Mouse (Mus musculus): ENCODE data around the gene Npepps. TPM values are rescaled to one million over a fixed set of nuclear protein-coding genes. Genes with fewer than 3 reads are reported as not detected.
A peak's percentile ranks its signal among the peaks of the same experiment; 100 is the strongest.
"Not testable (repeated sequence)": the region's sequence is repeated elsewhere in the genome, so short reads cannot be mapped to it uniquely, and the experiment has no call there.

Gene Npepps
- total RNA-seq (2014; fragmentation: Nextera tagmentation) (81.3 and 87.9 TPM in 2 replicates), total RNA-seq (2017) (50.2 and 53.6 TPM in 2 replicates), polyA plus RNA-seq (2012) (23.5 and 35.8 TPM in 2 replicates)

DNA sequence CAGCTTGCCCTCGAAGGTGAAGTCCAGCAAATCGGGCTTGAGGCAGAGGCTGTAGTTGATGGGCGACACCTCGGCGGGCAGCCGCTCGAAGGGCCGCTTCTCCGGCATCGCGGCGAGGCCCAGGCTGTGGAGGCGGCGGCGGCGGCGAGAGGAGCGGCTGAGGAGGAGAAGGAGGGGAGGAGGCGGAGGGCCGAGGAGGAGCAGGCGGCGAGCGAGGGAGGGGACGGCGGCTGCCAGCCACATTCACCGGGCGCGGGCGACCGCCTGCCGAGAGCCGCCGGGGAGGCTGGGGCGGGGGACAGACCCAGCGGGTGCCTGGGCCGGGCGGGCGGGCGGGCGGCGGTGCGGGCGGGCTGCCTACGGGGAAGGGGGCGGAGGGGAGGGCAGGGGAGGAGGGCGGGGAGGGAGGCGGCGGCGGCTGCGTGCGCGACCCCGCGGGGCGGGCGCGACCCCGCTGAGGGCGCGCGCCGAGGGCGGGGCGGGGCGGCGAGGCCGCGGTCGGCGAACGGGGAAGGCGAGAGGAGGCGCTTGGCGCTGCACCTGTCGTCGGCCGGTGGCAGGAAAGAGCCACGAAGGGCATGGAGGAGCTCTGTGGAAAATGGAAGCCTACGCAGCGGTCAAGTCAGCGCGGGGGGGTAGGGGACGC lies at the start of gene Npepps:
Gene Npepps (minus strand): TSS at position 423 of the 646 bp plus-strand sequence.
- H3K4me3 ChIP-seq (ENCODE audit: low read depth, low read length) = peak within 1 kb of the TSS; percentile 87
- peaks cover 46% of the 10 kb centered on the region for H3K4me1 ChIP-seq (ENCODE audit: insufficient read depth, low read depth, low read length)
- DNase-seq (ENCODE audit: low spot score) (peak; percentile 86), ATAC-seq (ENCODE audit: extremely low read depth, insufficient number of reproducible peaks, low FRiP score, poor library complexity, severe bottlenecking) (no peak)
- no peak for TF ChIP-seq GATA2 (IDR thresholded peaks at IDR 0.05; ENCODE audit: borderline replicate concordance, low read depth, low read length)
- TF ChIP-seq POLR2AphosphoS5 (IDR thresholded peaks at IDR 0.05; ENCODE audit: insufficient replicate concordance, low read depth, low read length) = no peak
- no peak for TF ChIP-seq CTCF (IDR thresholded peaks at IDR 0.05; ENCODE audit: low read depth, low read length)
- no peak for TF ChIP-seq TAL1 (conservative IDR thresholded peaks at IDR 0.05; ENCODE audit: low read depth, low read length)
- peaks cover 11% of the 10 kb centered on the region for H3K36me3 ChIP-seq (replicated peaks)
- H3K9me3 ChIP-seq (replicated peaks) = no peaks in the 10 kb centered on the region
- H3K27me3 ChIP-seq (ENCODE audit: insufficient read depth, low read length) = no peaks in the 10 kb centered on the region

DNA sequence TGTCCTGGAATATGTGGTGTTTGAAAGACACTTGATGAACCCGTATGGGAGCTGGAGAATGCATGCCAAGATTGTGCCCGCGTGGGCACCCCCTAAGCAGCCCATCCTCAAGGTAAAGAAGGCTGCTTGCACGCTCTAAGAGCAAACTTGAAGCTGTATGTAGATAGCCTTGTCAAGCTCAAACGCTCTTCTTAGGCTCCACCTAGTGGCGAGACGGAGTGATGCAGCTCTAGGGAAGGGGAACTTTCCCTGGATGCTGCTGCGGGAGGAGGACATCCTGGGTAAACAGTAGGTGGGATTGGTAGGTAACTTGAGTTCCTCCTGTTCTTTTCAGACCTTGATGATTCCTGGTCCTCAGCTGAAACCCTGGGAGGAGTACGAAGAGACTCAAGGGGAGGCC lies 47.7 kb upstream of the Npepps start:
- peaks cover 86% of the 10 kb centered on the region for H3K36me3 ChIP-seq (replicated peaks)
- DNase-seq (ENCODE audit: low spot score) = peak; percentile 53
- no peaks in the 10 kb centered on the region for H3K9me3 ChIP-seq (replicated peaks)
- H3K4me1 ChIP-seq (ENCODE audit: insufficient read depth, low read depth, low read length) = peaks cover 7% of the 10 kb centered on the region; the same call in 1 of the 2 replicates
- no peak overlapping the region for H3K4me3 ChIP-seq (ENCODE audit: low read depth, low read length)
- TF ChIP-seq CTCF (IDR thresholded peaks at IDR 0.05; ENCODE audit: low read depth, low read length) (peak; percentile 94), GATA2 (IDR thresholded peaks at IDR 0.05; ENCODE audit: borderline replicate concordance, low read depth, low read length) (no peak)
- no peak for ATAC-seq (ENCODE audit: extremely low read depth, insufficient number of reproducible peaks, low FRiP score, poor library complexity, severe bottlenecking)
- no peaks in the 10 kb centered on the region for H3K27me3 ChIP-seq (ENCODE audit: insufficient read depth, low read length)

DNA sequence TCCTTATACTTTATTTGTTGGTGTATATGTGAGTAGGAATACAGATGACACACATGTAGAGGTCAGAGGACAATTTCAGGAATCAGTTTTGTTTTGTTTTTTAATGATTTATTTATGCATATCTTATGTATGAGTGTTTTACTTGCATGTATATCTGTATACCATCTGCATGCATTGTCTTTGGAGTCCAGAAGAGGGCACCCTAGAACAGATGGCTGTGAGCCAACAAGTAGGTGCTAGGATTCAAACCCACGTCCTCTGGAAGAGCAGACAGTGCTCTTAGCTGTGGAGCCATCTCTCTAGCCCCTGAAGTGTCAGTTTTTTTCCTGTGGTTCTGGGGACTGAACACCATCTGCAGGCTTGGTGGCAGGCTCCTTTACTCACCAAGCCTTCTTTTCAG lies 44.8 kb upstream of the Npepps start:
- H3K27me3 ChIP-seq (ENCODE audit: insufficient read depth, low read length) = no peaks in the 10 kb centered on the region
- peaks cover 79% of the 10 kb centered on the region for H3K36me3 ChIP-seq (replicated peaks)
- no peaks in the 10 kb centered on the region for H3K9me3 ChIP-seq (replicated peaks)
- no peaks in the 10 kb centered on the region; the same call in none of the 2 replicates for H3K4me1 ChIP-seq (ENCODE audit: insufficient read depth, low read depth, low read length)
- H3K4me3 ChIP-seq (ENCODE audit: low read depth, low read length) = no peak overlapping the region
- ATAC-seq (ENCODE audit: extremely low read depth, insufficient number of reproducible peaks, low FRiP score, poor library complexity, severe bottlenecking) (no peak), DNase-seq (ENCODE audit: low spot score) (no peak)
- no peak for TF ChIP-seq GATA1 (IDR thresholded peaks at IDR 0.05; ENCODE audit: borderline replicate concordance, low read length)
- TF ChIP-seq GATA2 (IDR thresholded peaks at IDR 0.05; ENCODE audit: borderline replicate concordance, low read depth, low read length) = no peak
- TF ChIP-seq CTCF (IDR thresholded peaks at IDR 0.05; ENCODE audit: low read depth, low read length) = no peak
- TF ChIP-seq POLR2AphosphoS5 (IDR thresholded peaks at IDR 0.05; ENCODE audit: insufficient replicate concordance, low read depth, low read length) = no peak
- TF ChIP-seq TAL1 (conservative IDR thresholded peaks at IDR 0.05; ENCODE audit: low read depth, low read length) = no peak

DNA sequence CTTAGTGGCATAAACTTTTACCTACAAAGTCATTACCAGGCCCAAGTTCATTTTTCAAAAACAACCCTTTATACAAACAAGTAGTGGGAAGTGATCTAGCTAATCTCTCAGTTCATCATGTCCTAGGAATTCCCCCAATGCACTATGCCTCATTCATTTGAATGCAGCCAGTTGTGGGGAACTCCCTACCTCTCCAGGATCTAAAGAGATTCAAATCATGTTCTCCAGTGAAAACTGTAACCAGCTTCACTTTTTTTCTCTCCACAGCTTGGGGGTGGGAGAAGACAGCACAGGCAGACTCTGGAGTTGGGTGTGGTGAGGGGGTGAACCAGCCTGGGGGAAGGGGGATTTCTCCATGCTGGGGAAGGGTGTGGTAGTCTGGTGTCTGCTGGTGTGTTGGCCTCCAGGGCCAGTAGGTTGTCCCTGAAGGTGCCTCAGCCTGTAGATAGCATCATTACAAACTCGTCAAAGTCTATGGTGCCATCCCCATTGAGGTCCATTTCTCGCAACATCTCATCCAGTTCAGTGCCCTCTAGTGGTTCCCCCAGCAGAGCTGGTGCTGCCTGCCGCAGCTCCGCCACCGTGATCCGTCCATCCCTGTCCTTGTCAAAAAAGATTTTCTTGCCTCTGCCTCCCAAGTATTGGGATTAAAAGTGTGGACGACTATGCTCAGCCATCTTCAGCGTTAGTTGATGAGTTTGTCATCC lies 41.6 kb upstream of the Npepps start:
- not testable (repeated sequence) for H3K9me3 ChIP-seq (replicated peaks); DNase-seq (ENCODE audit: low spot score); H3K4me3 ChIP-seq (ENCODE audit: low read depth, low read length); H3K27me3 ChIP-seq (ENCODE audit: insufficient read depth, low read length); ATAC-seq (ENCODE audit: extremely low read depth, insufficient number of reproducible peaks, low FRiP score, poor library complexity, severe bottlenecking); H3K4me1 ChIP-seq (ENCODE audit: insufficient read depth, low read depth, low read length)
- peaks cover 57% of the 10 kb centered on the region for H3K36me3 ChIP-seq (replicated peaks)

DNA sequence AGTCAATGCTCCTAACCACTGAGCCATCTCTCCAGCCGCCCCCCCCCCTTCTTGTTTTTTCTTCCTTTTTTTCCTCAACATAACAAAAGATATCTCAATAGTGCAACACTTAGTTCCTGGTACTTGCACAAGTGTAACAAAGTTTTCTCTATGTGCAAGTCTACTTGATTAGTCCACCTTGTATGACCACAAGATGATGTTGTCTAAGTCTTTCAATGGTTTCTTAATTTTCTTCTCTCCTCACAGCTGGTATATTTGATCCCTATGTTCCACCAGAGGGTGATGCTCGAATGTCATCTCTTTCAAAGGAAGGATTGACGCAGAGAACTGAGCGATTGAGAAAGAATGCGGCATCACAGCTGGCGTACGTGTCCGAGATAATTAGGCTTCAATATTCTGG lies 40.8 kb upstream of the Npepps start:
- TF ChIP-seq GATA2 (IDR thresholded peaks at IDR 0.05; ENCODE audit: borderline replicate concordance, low read depth, low read length) (no peak), POLR2AphosphoS5 (IDR thresholded peaks at IDR 0.05; ENCODE audit: insufficient replicate concordance, low read depth, low read length) (no peak), TAL1 (conservative IDR thresholded peaks at IDR 0.05; ENCODE audit: low read depth, low read length) (no peak), GATA1 (IDR thresholded peaks at IDR 0.05; ENCODE audit: borderline replicate concordance, low read length) (no peak), CTCF (IDR thresholded peaks at IDR 0.05; ENCODE audit: low read depth, low read length) (no peak)
- H3K4me3 ChIP-seq (ENCODE audit: low read depth, low read length) = no peak overlapping the region
- H3K4me1 ChIP-seq (ENCODE audit: insufficient read depth, low read depth, low read length) = peaks cover 10% of the 10 kb centered on the region
- ATAC-seq (ENCODE audit: extremely low read depth, insufficient number of reproducible peaks, low FRiP score, poor library complexity, severe bottlenecking) (no peak), DNase-seq (ENCODE audit: low spot score) (no peak)
- no peaks in the 10 kb centered on the region for H3K9me3 ChIP-seq (replicated peaks)
- H3K36me3 ChIP-seq (replicated peaks) = peaks cover 49% of the 10 kb centered on the region
- no peaks in the 10 kb centered on the region for H3K27me3 ChIP-seq (ENCODE audit: insufficient read depth, low read length)

DNA sequence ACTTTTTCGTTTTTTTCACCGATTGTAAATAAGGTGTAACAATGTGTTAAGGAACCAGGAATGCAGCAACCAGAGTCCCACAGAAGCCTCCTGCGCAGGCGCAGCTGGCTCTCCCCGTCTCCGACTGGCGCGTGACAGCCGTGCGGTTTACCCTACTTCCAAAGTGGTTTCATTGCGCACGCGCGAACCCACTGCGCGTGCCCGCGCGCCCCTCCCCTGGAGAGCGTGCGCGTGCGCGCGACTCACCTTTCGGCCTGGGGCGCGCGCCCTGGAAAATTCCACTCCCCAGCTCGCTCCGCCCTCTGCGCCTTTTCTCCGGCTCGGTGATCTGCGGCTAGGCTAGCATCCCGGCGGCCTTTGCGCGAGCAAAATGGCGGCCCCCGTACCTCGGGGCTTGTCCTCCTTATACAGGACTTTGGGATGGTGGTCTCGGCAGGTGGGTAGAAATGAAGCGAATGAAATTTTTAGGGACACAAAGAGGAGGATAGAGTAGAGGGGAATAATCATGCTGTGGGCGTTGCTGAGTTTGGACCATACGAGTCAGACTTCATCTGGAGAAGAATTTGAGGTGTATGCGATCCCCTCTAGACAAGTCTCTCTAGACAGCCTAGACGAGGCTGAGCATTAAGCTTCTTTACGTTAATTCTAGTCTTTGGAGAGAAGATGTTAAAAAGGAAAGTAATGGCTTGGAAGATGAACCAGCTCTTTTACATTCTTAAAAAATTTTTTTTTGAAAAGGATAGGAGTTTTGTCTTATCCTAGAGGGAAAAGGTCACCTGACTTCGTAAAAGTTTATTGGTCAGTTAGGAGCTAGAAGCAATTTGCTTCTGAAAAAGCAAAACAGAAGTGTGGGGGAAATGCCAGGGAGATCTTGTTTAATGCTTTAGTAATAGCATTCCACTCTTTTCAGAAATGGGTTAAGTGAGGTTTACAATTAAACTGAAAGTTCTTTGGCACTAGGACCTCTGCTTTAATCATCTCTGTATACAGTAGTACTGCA lies 35.4 kb upstream of the Npepps start, which contains the start of gene Mrpl45:
Gene Mrpl45 (plus strand): TSS at position 213 of the 1,000 bp plus-strand sequence.
- H3K27me3 ChIP-seq (ENCODE audit: insufficient read depth, low read length) = no peaks in the 10 kb centered on the region
- H3K4me1 ChIP-seq (ENCODE audit: insufficient read depth, low read depth, low read length) = peaks cover 23% of the 10 kb centered on the region
- DNase-seq (ENCODE audit: low spot score) = peak; percentile 83
- TF ChIP-seq GATA2 (IDR thresholded peaks at IDR 0.05; ENCODE audit: borderline replicate concordance, low read depth, low read length) (no peak), TAL1 (conservative IDR thresholded peaks at IDR 0.05; ENCODE audit: low read depth, low read length) (no peak), CTCF (IDR thresholded peaks at IDR 0.05; ENCODE audit: low read depth, low read length) (no peak), POLR2AphosphoS5 (IDR thresholded peaks at IDR 0.05; ENCODE audit: insufficient replicate concordance, low read depth, low read length) (no peak), GATA1 (IDR thresholded peaks at IDR 0.05; ENCODE audit: borderline replicate concordance, low read length) (no peak)
- H3K4me3 ChIP-seq (ENCODE audit: low read depth, low read length) = peak within 1 kb of the TSS; percentile 70
- peak; percentile 90 for ATAC-seq (ENCODE audit: extremely low read depth, insufficient number of reproducible peaks, low FRiP score, poor library complexity, severe bottlenecking)
- no peaks in the 10 kb centered on the region for H3K9me3 ChIP-seq (replicated peaks)
- peaks cover 9% of the 10 kb centered on the region for H3K36me3 ChIP-seq (replicated peaks)
